Mouse (Mus musculus) cerebral cortex, adult 2 months (tissue): ENCODE results near the gene March2.

Source experiments
- WGBS: fragments of 180-500 bp; shearing (Covaris S2); methylation state at CpG from one replicate; pipeline ENCODE4 v1.1.7; 2018; 5-methylcytosine and 5-hydroxymethylcytosine counted together

March2 gene

DNA sequence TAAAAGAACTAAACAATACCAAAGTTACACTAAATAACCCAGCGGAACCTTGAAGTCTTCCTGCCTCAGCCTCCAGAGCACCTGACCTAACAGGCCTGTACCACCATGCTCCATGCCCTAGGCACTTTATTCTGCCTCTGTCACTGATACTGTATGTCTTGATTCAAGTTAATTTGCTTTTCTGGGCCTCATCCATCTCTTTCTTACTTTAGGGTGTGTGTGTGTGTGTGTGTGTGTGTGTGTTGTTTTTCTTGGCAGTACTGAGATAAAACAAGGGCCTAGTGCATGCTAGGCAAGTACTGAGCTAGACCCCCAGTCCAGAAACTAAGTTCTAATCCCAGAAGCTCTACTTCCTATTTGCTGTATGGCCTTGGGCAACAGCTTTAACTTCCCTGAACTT is 1.2 kb downstream of the March2 start:
- 94% methylated on average over 1 of the region's 1 CpGs for WGBS

DNA sequence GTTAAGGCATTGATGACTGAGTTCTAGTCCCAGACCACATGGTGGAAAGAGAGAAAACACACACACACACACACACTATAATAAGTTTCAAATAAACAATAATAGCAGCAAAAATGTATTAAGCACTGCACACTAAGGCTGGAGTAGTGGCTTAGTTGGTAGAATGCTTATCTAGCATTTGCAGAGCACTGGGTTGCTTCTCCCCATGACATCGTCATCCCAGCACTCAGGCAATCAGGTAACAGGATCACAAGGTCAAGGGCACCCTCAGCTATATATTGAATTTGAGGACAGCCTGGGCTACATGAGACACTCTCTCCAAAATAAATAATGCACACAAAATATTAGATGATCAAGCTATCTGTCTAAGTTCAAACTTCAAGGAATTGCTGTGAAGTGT is 3.7 kb downstream of the March2 start:
- 94% methylated on average over 1 of the region's 1 CpGs for WGBS

DNA sequence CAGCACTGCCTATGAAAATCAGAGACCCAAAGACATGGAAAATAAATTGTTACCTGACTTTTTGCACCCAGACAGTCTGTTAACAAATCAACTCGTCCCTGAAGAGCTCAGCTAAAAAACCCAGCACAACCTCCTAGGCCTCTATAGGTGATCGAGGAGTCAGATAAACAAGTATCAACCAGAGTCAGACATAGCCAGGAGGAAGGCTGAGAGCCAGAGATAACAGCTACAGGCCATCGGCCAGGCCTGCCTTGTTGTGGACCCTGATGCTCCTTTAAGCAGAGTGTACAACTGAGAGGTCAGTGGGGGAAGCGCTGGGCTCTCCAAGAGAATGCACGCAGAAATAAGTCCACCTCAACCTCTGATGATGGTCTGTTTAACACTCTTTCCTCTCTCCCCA is 5.2 kb downstream of the March2 start:
- WGBS = 82% methylated on average over 5 of the region's 5 CpGs

DNA sequence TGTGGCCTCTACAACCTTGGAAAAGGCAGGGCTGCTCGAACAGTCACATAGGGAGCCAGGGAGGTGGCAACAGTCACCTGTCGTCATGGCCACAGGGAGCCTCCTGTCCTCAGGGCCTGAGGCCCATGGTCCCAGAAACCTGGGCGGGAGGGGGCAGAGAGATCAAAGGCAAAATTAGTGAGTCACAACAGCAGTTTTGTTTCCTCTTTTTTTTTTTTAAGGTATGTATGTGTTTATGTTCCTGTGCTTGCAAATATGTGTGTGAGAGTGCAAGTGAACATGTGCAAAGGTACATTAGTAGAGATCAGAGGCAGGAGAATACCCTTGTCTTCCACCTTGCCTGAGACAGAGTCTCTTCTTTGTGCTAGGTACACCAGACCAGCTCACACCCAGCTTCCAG is 8.6 kb downstream of the March2 start:
- 79% methylated on average over 3 of the region's 3 CpGs for WGBS

DNA sequence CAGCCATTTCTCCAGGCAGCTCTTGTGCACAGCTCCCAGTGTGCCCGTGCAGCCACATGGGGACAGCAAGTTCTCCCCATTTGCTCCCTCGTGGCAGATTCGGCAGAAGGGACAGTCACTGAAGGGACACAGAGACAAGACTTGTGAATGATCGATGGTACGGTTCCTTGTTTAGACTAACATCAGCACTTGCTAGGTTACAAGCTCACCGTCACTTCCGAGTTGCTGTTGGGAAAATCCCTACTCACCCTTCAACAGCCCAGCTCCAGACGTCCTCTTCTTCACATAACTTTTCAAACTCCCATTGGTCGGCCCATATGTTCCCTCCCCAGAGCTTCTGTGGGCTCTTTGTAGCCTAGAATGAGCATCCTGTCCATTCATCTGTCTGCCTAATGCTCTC is 15.4 kb downstream of the March2 start:
- WGBS = 92% methylated on average over 9 of the region's 9 CpGs

DNA sequence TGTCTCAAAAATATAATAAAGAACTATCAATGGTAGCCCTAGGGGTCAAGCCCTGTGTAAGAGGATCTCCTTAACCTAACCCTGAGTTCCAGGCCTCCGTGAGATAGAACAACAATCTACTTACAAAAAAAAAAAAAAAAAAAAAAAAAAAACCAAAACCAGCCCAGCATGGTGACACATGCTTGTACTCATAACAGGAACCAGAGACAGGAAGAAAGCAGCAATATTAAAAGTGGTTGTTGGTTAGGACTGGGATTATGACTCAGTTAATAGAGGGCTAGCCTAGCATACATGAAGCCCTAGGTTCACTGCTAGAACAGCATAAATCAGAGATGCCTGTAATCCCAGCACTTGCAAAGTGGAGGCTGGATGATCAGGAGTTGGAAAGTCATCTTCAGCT is 16.3 kb downstream of the March2 start:
- 67% methylated on average over 1 of the region's 1 CpGs for WGBS

DNA sequence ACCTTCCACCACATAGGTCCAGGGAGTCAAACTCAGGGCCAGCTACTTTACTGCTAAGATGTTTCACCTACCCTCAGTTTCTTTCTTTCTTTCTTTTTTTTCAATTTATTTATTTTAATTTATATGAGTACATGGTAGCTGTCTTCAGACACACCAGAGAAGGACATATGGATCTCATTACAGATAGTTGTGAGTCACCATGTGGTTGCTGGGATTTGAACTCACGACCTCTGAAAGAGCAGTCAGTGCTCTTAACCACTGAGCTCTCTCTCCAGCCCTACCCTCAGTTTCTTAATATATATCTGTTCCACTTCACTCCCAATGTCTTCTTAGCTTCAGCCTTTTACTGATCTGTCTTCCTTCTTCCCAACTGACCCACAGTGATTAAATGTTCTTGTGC is 23.0 kb downstream of the March2 start:
- WGBS = 79% methylated on average over 1 of the region's 1 CpGs

DNA sequence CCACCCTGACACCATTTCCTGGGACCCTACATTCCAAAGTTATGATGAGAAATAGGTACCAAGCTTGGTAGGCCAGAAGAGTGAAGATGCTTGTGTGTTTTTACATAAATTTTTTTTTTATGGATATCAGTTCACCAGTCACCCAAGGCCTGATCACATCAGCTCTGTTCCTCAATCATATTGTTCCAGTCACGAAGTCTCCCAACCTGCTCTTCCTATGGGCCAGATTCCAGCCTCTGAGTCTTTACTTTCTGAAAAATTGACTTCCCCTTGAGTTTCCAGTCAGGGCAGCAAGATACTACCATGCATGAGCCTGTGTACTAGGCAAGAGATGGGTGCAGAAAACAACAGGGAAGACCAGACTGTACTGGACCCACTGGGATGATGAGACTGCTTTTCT is 31.7 kb downstream of the March2 start, which contains the start of gene Hnrnpm:
Gene Hnrnpm, minus strand, starts transcription at position 101 of the 400 bp plus-strand sequence.
- WGBS = 88% methylated on average over 1 of the region's 1 CpGs

DNA sequence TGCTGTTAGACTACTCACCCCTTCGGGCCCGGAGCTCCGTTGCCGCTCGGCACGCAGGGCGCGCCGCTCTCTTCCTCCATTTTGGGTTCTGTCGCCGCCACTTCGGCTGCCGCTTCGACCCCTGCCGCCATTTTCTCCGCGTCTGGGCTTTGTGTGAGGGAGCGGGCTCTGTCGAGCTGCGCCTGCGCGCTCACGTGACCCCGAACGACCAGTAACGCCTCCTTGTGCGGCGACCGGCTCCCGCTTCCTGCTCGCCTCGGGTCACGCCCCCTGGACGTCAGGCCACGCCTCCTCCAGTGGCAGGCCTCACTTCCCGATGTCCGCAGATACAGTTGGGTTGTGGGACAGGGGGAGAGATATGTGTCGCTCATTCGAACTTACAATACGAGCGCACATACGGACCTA is 33.2 kb downstream of the March2 start:
- WGBS = under 1% methylated on average over 42 of the region's 42 CpGs

DNA sequence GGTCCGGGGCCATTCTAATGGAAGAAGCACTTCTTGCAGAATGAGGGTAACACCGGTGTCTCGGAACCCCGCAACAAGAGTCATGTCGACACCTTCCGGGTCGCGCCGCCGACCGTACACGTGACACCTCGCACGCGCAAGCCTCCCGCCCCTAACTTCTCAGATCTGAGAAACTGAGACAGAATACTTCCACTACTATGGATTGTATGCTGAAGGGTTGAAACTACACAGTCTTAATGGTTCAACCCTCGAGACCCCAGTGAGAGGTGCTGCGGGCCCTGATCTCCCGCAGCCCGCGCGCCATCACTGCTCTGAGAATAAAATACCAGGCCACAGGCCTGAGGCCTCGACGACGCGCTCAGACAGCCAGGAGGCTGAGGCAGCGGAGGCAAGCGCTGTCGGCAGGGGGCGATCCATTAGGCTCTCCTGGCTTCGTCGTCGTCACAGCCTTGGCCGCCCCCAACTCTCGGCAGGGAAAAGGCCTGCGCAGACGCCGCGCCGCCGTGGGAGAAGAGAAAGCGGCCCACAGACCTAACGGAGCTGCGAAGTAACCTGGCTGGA is 33.7 kb downstream of the March2 start:
- under 1% methylated on average over 44 of the region's 44 CpGs for WGBS

DNA sequence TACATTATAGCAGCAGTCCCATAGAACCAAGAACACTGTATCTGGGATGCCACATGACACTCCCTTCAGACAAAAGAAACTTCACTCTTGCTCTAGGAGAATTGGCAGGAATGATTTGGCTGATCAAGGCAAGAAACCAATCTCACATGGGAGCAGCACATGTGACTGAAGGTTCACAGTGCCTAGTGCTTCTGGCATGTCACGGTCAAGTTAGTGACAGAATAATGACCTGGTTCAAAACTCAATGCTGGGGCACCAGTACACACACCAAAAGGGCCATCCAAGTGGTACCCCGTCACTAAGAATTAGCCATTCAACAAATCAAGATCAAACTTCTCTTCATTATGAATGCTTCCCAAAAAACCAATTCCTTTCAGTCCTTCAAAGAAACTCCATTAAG is 42.4 kb downstream of the March2 start:
- 77% methylated on average over 2 of the region's 2 CpGs for WGBS

DNA sequence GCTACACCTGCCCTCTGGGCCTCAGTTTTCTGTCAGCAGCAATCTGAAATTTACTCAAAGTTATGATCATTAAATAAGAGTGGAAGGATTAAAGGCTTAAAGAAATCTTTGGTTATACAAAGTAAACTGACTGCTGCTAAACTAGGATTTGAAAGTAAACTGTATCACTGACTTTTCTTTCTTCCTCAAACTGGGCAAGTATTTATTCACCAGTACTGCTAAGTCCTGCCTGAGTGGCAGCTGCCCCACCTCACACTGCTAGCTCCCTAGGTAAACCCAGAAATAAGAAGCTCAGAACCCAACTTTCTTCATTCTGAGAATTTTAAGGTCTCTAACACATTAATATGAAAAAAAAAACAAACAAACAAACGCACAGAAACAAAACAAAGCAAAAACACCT is 44.6 kb downstream of the March2 start:
- WGBS = 69% methylated on average over 1 of the region's 1 CpGs

DNA sequence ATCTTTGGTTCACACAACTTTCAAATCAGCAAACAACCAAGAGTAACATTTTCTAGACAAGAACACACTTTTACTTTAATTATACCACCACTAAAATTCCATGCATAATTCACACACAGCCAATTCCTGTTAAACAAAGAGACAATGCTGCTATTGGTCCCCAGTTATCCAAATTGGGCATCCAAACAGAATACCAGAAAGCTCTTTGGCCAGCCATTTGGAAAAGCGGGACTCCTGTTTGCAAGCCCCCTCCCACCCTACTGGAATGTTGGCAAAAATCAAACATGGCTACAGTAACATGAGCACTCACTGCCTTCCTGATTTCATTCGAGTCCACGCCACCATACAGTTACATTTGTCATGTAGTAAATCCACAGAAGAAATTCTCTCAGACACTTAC is 48.8 kb downstream of the March2 start:
- 52% methylated on average over 3 of the region's 3 CpGs for WGBS

DNA sequence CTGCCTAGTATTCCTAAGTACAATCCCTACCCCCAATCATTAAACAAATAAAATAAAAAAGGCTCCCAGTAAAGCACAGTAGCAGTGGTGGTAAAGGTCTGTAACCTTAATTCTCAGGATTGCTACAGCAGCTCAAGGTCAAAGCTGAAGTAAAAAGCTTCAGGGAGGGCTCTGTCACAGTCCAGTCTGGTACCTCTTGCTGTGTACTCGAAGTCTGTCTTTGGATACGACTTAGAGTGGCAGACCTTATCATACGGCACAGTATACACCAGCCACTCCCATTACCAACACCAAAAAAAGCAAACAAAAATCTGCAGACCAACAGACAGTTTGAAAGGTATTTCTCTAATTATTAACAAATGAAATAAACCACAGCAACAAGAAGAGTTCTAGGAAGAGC is 51.7 kb downstream of the March2 start:
- 76% methylated on average over 3 of the region's 3 CpGs for WGBS

DNA sequence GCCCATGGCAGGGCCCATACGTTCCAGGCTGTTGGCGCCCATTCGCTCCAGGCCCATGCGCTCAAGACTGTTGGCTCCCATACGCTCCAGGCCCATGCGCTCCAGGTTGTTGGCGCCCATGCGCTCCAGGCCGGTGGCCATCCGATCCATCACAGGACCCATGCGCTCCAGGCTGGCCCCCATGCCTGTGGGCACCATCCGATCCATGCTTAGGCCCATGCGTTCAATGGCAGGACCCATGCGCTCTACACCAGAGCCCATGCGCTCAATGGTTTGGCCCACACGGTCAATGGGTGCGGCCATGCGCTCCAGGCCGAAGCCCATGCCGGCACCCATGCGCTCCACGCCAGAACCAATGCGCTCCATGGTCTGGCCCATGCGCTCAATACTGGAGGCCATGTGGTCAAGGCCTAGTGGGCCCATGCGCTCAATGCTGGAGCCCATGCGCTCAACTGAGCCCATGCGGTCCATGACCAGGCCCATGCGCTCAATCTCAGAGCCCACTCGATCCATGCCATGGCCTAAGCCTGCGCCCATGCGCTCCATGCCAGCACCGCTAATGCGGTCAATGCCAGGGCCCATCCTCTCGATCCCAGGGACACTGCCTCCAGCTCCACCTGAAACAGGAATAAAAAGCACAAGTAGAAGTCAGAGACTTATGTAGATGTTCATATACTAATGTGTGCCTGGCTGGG is 68.5 kb downstream of the March2 start:
- WGBS = 97% methylated on average over 34 of the region's 34 CpGs

DNA sequence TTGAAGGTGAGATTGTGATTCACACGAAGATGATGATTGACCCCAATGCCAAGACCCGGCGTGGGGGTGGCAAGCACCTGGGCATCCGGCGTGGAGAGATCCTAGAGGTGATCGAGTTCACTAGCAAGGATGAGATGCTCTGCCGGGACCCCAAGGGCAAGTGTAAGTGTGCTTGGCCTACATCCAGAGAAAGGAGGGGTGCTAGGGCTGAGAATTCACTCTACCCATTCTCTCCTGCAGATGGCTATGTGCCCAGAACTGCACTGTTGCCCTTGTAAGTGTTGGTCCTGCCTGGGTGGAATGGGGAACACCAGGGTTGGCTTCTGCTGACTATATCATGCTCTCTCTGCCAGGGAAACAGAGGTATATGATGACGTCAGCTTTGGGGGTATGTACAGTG is 73.4 kb downstream of the March2 start:
- WGBS = 84% methylated on average over 8 of the region's 8 CpGs

DNA sequence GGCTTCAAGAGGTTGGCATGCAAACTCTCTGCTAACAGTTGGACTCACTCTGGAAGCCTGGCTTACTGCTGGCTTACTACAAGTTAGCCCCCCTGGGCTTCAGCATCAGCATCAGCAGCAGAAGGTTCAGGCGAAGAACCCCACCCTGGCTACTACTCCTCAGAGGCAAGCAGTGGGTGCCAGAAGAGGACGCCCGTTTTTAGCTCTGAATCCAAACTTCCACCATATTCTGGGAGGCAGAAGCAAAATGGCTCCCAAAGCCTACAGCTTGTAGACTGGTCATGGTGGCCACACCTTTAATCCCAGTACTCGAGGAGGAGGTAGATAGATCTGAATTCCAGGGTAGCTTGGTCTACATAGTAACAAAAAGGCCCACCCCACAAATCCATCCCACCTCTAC is 74.4 kb downstream of the March2 start:
- WGBS = 95% methylated on average over 4 of the region's 4 CpGs

DNA sequence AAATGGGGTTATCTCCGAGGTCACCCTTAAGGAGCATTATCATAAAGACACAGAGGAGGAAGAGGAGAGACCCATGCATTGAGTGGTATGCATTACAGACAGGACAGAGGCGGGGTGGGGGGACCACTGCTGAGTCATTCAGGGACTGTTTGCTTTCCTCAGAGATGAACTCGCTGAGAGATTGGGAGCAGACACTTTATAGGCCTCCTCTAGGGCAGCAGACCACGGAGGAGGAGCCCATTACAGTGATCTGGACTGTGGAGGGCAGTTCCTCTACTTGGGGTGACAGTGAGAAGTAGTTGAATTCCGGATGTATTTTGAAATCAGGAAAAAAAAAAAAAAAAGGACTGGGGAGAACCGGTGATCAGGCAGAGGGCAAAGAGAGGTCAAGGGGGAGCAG is 78.7 kb downstream of the March2 start:
- WGBS = 76% methylated on average over 6 of the region's 6 CpGs

DNA sequence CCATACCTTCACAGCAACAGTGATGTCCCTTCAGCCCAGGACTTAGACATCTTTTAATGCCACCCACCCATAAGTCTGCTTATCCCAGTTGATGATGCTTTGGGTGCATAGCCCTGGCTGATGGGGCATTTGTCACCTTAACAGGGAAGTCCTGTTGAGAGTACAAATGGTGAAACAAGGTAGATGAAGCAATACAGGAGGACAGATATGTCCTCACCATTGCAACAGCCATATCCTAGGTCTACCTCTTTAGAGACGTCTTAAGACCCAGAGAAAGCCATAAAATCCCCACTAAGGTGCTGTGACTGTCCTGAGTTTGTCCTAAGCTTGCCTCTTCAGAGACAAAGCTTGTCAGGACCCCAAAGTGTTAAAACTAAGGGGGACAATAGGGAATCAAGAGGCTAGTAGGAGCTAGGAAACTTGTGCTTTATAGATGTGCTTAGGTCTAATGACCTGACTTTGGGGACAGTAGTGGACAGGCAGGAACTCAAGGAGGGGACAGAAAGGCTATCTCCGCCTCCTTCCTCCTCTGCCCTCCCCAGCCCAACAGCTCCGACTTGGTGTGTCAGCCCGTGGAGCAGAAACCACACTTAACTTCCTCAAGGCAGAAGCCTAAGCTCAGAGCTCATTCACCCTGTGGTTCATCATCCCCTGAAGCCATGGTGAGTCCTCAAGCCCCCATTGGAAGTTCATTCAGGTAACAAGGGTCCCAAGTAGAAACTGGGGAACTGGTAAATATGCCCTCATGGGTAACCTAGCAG is 80.8 kb downstream of the March2 start, which contains the start of gene Pram1:
Gene Pram1, plus strand, starts transcription at position 541 of the 761 bp plus-strand sequence.
- 83% methylated on average over 4 of the region's 4 CpGs for WGBS

DNA sequence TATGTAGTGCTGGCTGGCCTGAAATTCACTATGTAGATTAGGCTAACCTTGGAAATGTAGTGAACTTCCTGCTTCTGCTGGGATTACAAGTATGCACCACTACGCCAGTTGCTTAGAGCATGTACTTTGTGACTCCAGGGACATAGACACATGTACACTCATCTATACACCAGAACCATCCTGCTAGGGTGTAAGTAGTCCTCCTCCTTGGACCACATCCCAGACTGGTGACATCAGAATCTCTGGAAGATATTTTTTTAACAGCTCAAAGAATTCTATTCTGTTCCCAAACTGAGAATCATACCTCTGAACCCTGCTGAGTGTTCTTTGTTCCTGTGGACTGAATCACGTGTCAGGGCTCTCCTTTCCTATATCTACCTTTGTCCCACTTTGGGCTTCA is 81.4 kb downstream of the March2 start:
- WGBS = 28% methylated on average over 2 of the region's 2 CpGs
